Mouse (Mus musculus) E14TG2a.4 (cell line): Measurements from ENCODE around the gene Tfdp2.

ENCODE experiments used
- CTCF ChIP-seq: conservative IDR thresholded peaks from 2 replicates; pipeline ENCODE4 v1.5.1; 2014; ENCODE audit warnings: low read length
- POU5F1 ChIP-seq: IDR thresholded peaks from 2 replicates; pipeline ENCODE4 v1.6.1; 2014; ENCODE audit warnings: low read length, borderline replicate concordance

DNA sequence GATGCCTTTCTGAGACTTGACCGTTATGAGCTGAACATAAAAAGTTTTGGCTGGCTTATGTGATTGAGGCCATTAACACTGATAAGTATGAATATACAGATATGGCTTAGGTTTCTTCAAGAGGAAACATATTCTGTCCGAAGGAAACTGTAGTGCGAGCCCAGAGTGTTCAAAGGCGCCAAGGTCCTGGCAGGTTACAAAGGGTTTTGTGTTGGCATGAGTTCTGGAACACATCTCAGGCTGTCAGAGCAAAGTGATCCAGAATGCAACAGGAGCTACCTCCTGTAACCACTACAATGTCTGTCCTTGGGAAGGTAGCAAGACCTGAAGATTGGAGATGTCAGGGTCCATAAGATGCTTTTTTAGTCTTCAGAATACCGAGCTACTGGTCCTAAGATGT lies 123.3 kb downstream of the Tfdp2 start:
- no peak for TF ChIP-seq POU5F1
- no peak for TF ChIP-seq CTCF
